Mouse (Mus musculus) cerebellum, postnatal 36 days (tissue): ENCODE measurements around the gene Olah.

Experiments
- DNase-seq, 2 experiments: peaks; one replicate each; pipeline ENCODE4 v3.0.0; 2021 to 2022; ENCODE audit warnings: mixed read lengths in 2 of 2

The Olah gene

GRCm38 (mm10) chr2:3348919-3349318 is 48.1 kb downstream of the Olah start:
- peak in 1 of 2 experiments; percentile 12 for DNase-seq

GRCm38 (mm10) chr2:3348422-3348821 is 48.6 kb downstream of the Olah start:
- no peak for DNase-seq

- peak; percentile 53 to 64 for DNase-seq
Measured at GRCm38 (mm10) chr2:3335611-3336301, 61.3 kb downstream of the Olah start, which contains the start of gene Acbd7. Gene Acbd7 (plus strand): TSS chr2:3336168.

- no peak for DNase-seq
Measured at GRCm38 (mm10) chr2:3333761-3334160, 63.2 kb downstream of the Olah start.

DNA sequence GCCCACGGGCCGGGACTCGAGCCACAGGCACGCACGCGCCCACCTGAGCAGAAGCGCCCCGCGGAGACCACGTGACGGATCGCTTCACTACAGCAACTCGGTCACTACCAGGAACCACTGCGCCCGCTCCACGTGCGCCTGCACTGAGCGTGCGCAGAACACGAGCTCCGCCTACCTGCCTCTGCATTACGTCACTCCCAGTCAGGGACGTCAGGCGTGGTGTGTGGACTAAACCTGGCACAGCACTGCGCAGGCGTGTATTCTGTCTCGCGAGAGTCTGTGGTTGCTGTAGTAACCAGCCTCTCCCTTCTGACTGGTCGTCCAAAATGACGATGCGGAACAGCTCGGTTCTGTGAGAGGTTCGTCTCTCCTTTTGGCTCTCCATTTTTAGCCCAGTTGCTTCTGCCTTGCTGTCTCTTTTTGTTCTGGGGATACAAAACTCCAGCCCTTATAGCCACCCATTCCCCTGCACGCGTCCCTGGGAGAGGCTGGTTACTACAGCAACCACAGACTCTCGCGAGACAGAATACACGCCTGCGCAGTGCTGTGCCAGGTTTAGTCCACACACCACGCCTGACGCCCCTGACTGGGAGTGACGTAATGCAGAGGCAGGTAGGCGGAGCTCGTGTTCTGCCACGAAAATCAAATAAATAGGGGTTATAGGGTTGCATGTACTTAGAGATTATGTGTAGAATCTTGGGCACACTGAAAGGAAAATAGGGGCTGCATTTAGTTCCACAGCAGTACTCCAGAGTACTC is 64.3 kb downstream of the Olah start, which contains the start of gene Rpp38:
Rpp38 (minus strand) TSS at position 160 of the 759 bp plus-strand sequence.
- DNase-seq: peak; percentile 95 to 96

GRCm38 (mm10) chr2:3332056-3332455 is 65.0 kb downstream of the Olah start:
- no peak for DNase-seq

- peak in 1 of 2 experiments; percentile 9 for DNase-seq
Measured at GRCm38 (mm10) chr2:3331071-3331703, 65.8 kb downstream of the Olah start.

- DNase-seq: peak; percentile 70 to 72
Measured at GRCm38 (mm10) chr2:3327351-3327750, 69.7 kb downstream of the Olah start.

DNA sequence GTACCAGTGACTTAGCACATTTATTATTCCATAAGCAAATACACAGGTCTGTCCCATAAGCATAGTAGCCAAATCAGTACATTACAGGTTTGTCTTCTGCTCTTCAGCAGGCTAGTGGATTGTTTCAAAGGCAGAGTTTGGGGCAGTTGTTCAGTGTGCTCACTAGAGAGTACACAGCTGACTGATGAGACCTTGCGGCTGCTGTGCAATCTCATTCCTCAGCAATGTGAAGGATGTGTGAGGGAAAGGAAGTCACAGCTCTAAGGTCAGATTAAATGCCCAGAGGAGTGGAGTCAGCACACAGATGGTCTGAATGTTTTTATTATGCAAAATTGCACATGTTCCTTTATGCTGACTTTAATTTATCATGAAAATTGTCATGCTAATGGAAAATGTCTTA is 70.5 kb downstream of the Olah start:
- no peak for DNase-seq

DNA sequence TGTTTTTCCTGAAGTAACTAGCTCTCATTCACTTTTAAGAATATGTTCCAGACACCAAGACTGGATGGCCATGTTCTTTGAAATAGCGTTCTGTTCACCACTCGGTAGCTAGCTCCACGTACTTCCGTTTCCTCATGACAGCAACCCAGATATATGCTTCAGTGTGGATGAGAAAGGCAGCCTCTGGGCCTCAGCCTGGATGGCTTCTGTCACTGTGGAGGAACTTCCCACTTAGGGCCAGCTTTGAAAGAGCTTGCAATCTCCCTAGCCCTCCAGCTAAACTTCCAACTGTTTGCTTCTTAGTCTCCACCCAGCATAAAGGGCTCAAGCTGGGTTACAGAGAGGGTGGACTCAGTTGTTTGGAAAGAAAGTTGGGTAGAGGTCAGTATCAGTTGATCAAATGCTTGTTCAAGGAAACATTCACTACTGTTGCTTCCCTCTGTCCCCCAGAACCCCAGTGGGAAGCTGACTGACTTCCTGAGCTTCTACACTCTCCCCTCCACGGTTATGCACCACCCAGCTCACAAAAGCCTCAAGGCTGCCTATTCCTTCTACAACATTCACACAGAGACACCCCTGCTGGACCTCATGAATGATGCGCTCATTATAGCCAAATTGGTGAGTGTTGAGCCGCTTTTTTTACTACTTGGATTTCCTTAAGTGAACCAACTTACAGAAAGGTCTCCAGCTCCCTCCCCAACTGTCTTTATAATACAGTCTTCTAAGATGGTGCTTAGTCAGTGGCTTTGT is 72.5 kb downstream of the Olah start:
- no peak for DNase-seq

DNA sequence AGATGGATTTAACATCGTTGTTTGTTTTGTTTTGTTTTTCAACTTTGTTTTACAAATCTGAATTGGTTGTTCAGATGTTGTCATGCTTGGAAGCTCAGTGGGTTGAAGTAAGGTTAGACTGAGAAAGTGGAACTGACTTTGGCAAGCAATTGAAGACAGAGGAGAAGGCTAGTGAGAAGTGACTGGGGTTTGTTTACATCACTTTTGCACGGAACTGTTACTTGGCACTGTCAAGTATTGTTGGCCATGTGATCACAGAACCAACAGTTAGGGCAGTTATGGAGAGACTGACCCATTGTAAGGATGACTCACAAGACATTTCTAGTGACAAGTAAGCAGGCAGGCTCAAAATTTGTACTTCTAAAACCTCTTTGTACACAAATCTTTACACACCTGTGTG is 73.9 kb downstream of the Olah start:
- DNase-seq: no peak

- DNase-seq: peak; percentile 62 to 71
Measured at GRCm38 (mm10) chr2:3305426-3306025, 91.5 kb downstream of the Olah start.

- no peak for DNase-seq
Measured at GRCm38 (mm10) chr2:3295826-3296225, 101.2 kb downstream of the Olah start.

DNA sequence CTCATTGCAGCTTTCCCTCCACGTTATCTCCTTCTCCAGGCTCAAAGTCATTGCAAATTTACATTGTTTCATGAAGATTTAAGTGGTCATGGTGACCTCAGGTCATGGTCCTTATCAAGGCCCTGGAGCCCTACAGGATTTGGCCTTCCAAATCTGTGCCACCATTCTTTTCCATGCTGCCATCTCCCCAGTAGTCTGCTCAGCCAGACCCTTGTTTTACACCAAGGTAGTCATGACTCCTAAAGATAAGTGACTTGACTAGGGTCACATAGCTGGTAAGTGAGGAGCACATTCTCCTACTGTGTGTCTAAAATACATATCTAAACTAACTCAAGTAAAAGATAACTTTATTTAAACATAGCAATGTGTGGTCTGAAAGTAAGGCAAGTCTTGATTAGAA is 104.8 kb downstream of the Olah start:
- DNase-seq: no peak
